In the genomic region with DNA sequence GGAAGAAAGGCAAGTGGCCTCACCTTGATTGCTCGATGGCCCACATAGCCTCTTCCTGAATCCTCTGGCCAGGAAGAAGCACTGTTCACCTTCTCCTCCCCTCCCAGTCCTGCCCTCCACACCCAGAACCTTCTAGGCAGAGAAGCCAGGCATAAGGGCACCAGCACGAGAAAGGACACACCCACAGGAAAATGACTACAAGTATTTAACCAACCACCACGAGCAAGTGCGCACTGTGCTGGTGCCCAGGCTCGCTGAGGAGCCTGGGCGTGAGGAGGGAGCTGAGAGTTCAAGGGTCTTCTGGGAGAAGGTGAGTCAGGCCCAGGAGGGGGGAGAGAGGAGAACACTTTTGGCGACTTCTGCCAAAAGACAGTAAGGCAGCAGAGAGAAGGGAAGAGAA, we compare ENCODE assay signal across 10 mouse cellular contexts.
DNase-seq lines count a peak whose midpoint lies in the region; ATAC-seq and TF ChIP-seq lines count a peak whose summit lies in the region.
"Had no signal": no experiment of that assay in that cellular context is flagged by ENCODE, and none has a peak within 500 bp of the region (broad histone marks: within the 10 kb centered on the region; RNA-seq: fewer than 3 reads in every experiment).

No protein-coding gene starts in this region.

- no peak for ATAC-seq in hindbrain, embryonic 14.5 days (ENCODE audit: low FRiP score)
- ATAC-seq in kidney, postnatal 0 days (replicated peaks; ENCODE audit: low FRiP score, low read depth), result no peak

- no peaks in the 10 kb centered on the region for H3K27me3 ChIP-seq in hindbrain, embryonic 10.5 days (ENCODE audit: insufficient read depth, poor library complexity, severe bottlenecking)
- no peaks in the 10 kb centered on the region for H3K27me3 ChIP-seq in hindbrain, embryonic 14.5 days (ENCODE audit: control insufficient read depth, insufficient read depth, low read length)
- H3K27me3 ChIP-seq in embryonic facial prominence, embryonic 10.5 days (replicated peaks; ENCODE audit: low read depth, poor library complexity, severe bottlenecking), result 0 out of 2 replicates have a peak, but pooled peaks cover 4% of the 10 kb centered on the region
- no peaks in the 10 kb centered on the region for H3K27me3 ChIP-seq in kidney, postnatal 0 days (ENCODE audit: insufficient read depth, low read length)

- WGBS in hindbrain, embryonic 10.5 days, result 86% methylated on average over 7 of the region's 7 CpGs
- 85% methylated on average over 7 of the region's 7 CpGs for WGBS in hindbrain, embryonic 14.5 days
- WGBS in embryonic facial prominence, embryonic 10.5 days, result 81% methylated on average over 7 of the region's 7 CpGs
- 65% methylated on average over 7 of the region's 7 CpGs for WGBS in kidney, postnatal 0 days

- no peak for TF ChIP-seq CTCF in kidney, postnatal 0 days (IDR thresholded peaks at IDR 0.05; ENCODE audit: low read depth)

- H3K4me2 ChIP-seq in hindbrain, embryonic 14.5 days (replicated peaks), result no peak overlapping the region
- no peak overlapping the region for H3K4me2 ChIP-seq in kidney, postnatal 0 days (ENCODE audit: low read length)

- no peaks in the 10 kb centered on the region for H3K36me3 ChIP-seq in hindbrain, embryonic 10.5 days
- H3K36me3 ChIP-seq in hindbrain, embryonic 14.5 days (replicated peaks; ENCODE audit: control insufficient read depth, insufficient read depth), result no peaks in the 10 kb centered on the region
- H3K36me3 ChIP-seq in embryonic facial prominence, embryonic 10.5 days (replicated peaks), result no peaks in the 10 kb centered on the region
- H3K36me3 ChIP-seq in kidney, postnatal 0 days (ENCODE audit: insufficient read depth, low read length), result peaks cover 2% of the 10 kb centered on the region

- H3K4me1 ChIP-seq in hindbrain, embryonic 10.5 days (replicated peaks), result peaks cover 27% of the 10 kb centered on the region
- H3K4me1 ChIP-seq in hindbrain, embryonic 14.5 days (replicated peaks; ENCODE audit: control insufficient read depth, insufficient read depth, low read length), result peaks cover 7% of the 10 kb centered on the region; the same call in 1 of the 2 replicates
- peaks cover 53% of the 10 kb centered on the region for H3K4me1 ChIP-seq in embryonic facial prominence, embryonic 10.5 days
- peaks cover 6% of the 10 kb centered on the region; the same call in 1 of the 2 replicates for H3K4me1 ChIP-seq in kidney, postnatal 0 days (replicated peaks; ENCODE audit: insufficient read depth, low read length)

- H3K27ac ChIP-seq in hindbrain, embryonic 10.5 days, result peak overlapping the region; percentile 17
- no peak overlapping the region for H3K27ac ChIP-seq in hindbrain, embryonic 14.5 days
- peak overlapping the region; percentile 69 for H3K27ac ChIP-seq in embryonic facial prominence, embryonic 10.5 days (replicated peaks)
- H3K27ac ChIP-seq in kidney, postnatal 0 days, result peak overlapping the region; percentile 58; the same call in 1 of the 2 replicates
- H3K27ac ChIP-seq: macrophage had no signal

- no peaks in the 10 kb centered on the region for H3K9me3 ChIP-seq in hindbrain, embryonic 10.5 days
- no peaks in the 10 kb centered on the region for H3K9me3 ChIP-seq in hindbrain, embryonic 14.5 days (ENCODE audit: control insufficient read depth, low read length)
- H3K9me3 ChIP-seq in embryonic facial prominence, embryonic 10.5 days, result no peaks in the 10 kb centered on the region
- H3K9me3 ChIP-seq in kidney, postnatal 0 days (replicated peaks; ENCODE audit: low read length), result no peaks in the 10 kb centered on the region

- no peak for DNase-seq in hindbrain, embryonic 10.5 days (ENCODE audit: low spot score)
- no peak for DNase-seq in hindbrain, embryonic 14.5 days (ENCODE audit: low spot score)
- DNase-seq in embryonic facial prominence, embryonic 10.5 days (ENCODE audit: low spot score), result no peak
- no peak for DNase-seq in kidney, postnatal 0 days (ENCODE audit: low spot score)
- DNase-seq in lung, postnatal 4 days, result peak; percentile 39 to 55
- DNase-seq in adrenal gland, postnatal 4 days (ENCODE audit: low spot score in 2 of 2), result no peak
- DNase-seq in cerebellum, postnatal 4 days (ENCODE audit: low spot score in 2 of 2), result no peak
- DNase-seq: cerebellum, postnatal 10 days; gastrocnemius, postnatal 25 days had no signal

- H3K9ac ChIP-seq in hindbrain, embryonic 14.5 days, result no peak overlapping the region
- H3K9ac ChIP-seq in kidney, postnatal 0 days (ENCODE audit: low read depth, low read length), result no peak overlapping the region

- H3K4me3 ChIP-seq in hindbrain, embryonic 10.5 days, result no peak overlapping the region
- no peak overlapping the region for H3K4me3 ChIP-seq in hindbrain, embryonic 14.5 days (replicated peaks; ENCODE audit: low read length)
- no peak overlapping the region for H3K4me3 ChIP-seq in embryonic facial prominence, embryonic 10.5 days
- H3K4me3 ChIP-seq in kidney, postnatal 0 days (replicated peaks; ENCODE audit: low read depth, low read length), result no peak overlapping the region

Comparison
In these comparisons a context has a peak if more than half of its experiments do, and no peak if none do; other contexts are left out.
1. DNase-seq: peak in lung, postnatal 4 days (2 of 2); none in hindbrain, embryonic 10.5 days (single experiment), hindbrain, embryonic 14.5 days (single experiment), embryonic facial prominence, embryonic 10.5 days (single experiment), kidney, postnatal 0 days (single experiment), adrenal gland, postnatal 4 days (0 of 2) and cerebellum, postnatal 4 days (0 of 2).